Mouse (Mus musculus) heart, embryonic 11.5 days (tissue): Measurements from ENCODE around the gene C1d. TPM values are rescaled to one million over a fixed set of nuclear protein-coding genes. Genes with fewer than 3 reads are reported as not detected.

ENCODE experiments used
- ATAC-seq: fragments of 200-750 bp; cut with Nextera tagmentation; replicated peaks from 2 replicates; pipeline ENCODE4 v1.8.0; 2017; ENCODE audit warnings: moderate library complexity; ENCODE audit not compliant: insufficient number of reproducible peaks, low FRiP score, low TSS enrichment
- H3K27ac ChIP-seq: fragments of 300-500 bp; sonication (generic); 2 replicates; pipeline ENCODE4 v1.5.1; 2014; ENCODE audit warnings: mild to moderate bottlenecking, low read depth, low read length
- H3K27me3 ChIP-seq: fragments of 300-500 bp; sonication (generic); 2 replicates; pipeline ENCODE4 v1.6.1; 2014; ENCODE audit warnings: mild to moderate bottlenecking, low read length, mixed read lengths; ENCODE audit not compliant: control insufficient read depth, insufficient read depth
- H3K36me3 ChIP-seq: fragments of 300-500 bp; sonication (generic); 2 replicates; pipeline ENCODE4 v1.6.1; 2014; ENCODE audit warnings: mild to moderate bottlenecking, low read length, moderate library complexity, mixed read lengths; ENCODE audit not compliant: control insufficient read depth, insufficient read depth
- H3K4me1 ChIP-seq: fragments of 300-500 bp; sonication (generic); 2 replicates; pipeline ENCODE4 v1.6.1; 2014; ENCODE audit warnings: low read length; ENCODE audit not compliant: control insufficient read depth, insufficient read depth
- H3K4me2 ChIP-seq: fragments of 300-500 bp; sonication (generic); 2 replicates; pipeline ENCODE4 v1.6.1; 2014; ENCODE audit warnings: mild to moderate bottlenecking, moderate library complexity
- H3K4me3 ChIP-seq: fragments of 300-500 bp; sonication (generic); 2 replicates; pipeline ENCODE4 v1.5.1; 2014; ENCODE audit warnings: low read depth, low read length
- H3K9ac ChIP-seq: fragments of 300-500 bp; sonication (generic); 2 replicates; pipeline ENCODE4 v1.6.1; 2014; ENCODE audit warnings: mild to moderate bottlenecking, low read depth, low read length, moderate library complexity
- H3K9me3 ChIP-seq: fragments of 300-500 bp; sonication (generic); replicated peaks from 2 replicates; pipeline ENCODE4 v1.6.1; 2016; ENCODE audit warnings: low read length; ENCODE audit not compliant: control insufficient read depth
- WGBS: fragments of 180-500 bp; shearing (Covaris S2); extraction: QIAGEN DNeasy Blood & Tissue Kit; methylation state at CpG from one replicate; pipeline ENCODE4 v1.1.7; 2014; ENCODE audit not compliant: insufficient replicate concordance; 5-methylcytosine and 5-hydroxymethylcytosine counted together
- polyA plus RNA-seq: library from polyadenylated mRNA; unstranded; fragments of >200 nt; fragmentation: Nextera tagmentation; extraction: Ambion mirVana; gene quantifications from 2 replicates; pipeline ENCODE4 v1.2.1, GENCODE M21; 2014

C1d gene
- polyA plus RNA-seq, result 74.3 and 83.7 TPM in 2 replicates

DNA sequence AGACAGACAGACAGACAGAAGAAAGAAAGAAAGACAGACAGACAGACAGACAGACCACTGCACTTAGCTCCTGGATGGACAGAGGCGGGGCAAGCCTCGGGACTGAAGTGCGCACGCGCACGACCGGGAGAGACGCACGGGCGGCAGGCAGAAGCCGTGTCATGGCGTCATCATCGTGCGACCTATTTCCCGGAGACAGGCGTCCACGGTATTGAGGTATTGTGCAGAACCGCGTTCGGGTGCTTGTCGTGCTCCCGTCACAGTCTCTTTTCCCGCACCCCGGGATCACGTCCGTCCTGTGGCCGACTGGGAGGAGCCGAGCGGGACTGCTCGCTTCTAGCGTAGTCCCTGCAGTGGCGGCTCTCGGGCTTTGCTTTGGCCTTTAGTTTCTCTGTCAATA is at the start of gene C1d:
Gene C1d, plus strand, starts transcription at position 137 of the 400 bp plus-strand sequence.
- Histone ChIP-seq H3K27ac (peak within 1 kb of the TSS; percentile 92), H3K4me2 (peak within 1 kb of the TSS; percentile 75), H3K4me1 (peaks cover 4% of the 10 kb centered on the region; the same call in 1 of the 2 replicates), H3K9ac (peak within 1 kb of the TSS; percentile 99), H3K4me3 (peak within 1 kb of the TSS; percentile 90), H3K27me3 (no peaks in the 10 kb centered on the region), H3K36me3 (no peaks in the 10 kb centered on the region), H3K9me3 (no peaks in the 10 kb centered on the region)
- under 1% methylated on average over 33 of the region's 33 CpGs for WGBS
- peak; percentile 88 for ATAC-seq

DNA sequence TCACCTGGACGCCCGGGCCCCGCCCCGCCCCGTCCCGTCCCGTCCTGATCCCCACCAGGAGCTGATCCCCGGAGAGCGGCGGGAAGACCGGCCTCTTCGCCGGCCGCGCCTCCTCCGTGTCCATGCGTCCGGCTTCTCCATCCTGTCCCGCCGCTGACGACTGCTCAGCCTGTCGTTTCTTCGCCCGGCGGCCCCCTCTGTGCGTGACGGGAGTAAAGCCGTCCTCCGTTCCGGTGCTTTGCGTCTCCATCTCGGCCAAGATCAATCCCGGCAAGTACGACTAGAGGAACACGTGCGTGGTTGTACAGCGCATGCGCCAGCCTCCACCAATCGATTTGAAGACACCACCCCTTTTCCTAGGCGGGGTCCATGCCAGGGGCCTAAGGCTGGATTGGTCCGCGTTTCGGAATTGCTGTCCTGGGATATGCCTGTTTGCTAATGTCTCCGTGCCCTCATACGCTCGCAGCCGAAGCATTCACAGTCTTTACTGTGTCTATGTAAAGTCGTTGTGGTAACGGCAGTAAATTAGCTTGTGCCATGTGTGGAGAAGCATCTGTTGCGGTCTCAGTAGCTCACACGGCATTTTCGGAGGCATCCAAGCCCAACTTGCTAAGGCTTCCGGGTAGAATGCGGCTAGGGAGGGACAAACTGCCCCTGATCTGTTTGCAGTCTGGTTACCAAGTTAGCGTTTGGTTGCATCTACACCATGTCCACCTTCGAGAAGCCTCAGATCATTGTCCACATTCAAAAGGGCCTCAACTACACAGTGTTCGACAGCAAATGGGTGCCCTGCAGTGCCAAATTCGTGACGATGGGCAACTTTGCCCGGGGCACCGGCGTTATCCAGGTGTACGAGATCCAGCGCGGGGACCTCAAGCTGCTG is 45.9 kb upstream of the C1d start, which contains the start of gene Pno1:
Gene Pno1, minus strand, starts transcription at position 311 of the 883 bp plus-strand sequence.
- peak; percentile 98 for ATAC-seq
- peak within 1 kb of the TSS; percentile 87 for H3K9ac ChIP-seq
- WGBS, result under 1% methylated on average over 65 of the region's 65 CpGs

DNA sequence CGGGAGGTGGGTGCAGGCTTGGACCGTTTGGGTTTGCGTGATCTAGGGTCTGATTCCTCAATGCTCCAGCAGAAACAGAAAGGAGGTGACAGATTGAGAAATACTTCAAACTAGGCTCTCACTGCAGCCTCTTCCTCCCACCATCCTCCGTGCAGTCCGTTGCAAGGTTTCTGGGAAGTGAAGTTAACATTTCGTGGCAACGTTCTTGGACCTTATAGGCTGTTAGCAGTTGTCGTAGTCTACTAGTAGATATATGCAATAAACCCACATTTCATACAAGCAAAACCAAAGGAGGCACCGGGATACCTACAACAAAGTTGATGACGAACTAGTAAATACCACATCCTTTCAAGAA is 45.3 kb upstream of the C1d start:
- H3K36me3 ChIP-seq, result peaks cover 4% of the 10 kb centered on the region
- H3K4me1 ChIP-seq, result peaks cover 11% of the 10 kb centered on the region
- ATAC-seq, result no peak; the same call in 1 of the 2 replicates
- H3K9me3 ChIP-seq, result no peaks in the 10 kb centered on the region
- peak overlapping the region; percentile 90 for H3K4me3 ChIP-seq
- H3K4me2 ChIP-seq, result peak overlapping the region; percentile 69
- peak overlapping the region; percentile 87 for H3K9ac ChIP-seq
- WGBS, result 2% methylated on average over 10 of the region's 10 CpGs
- H3K27ac ChIP-seq, result 0 out of 2 replicates have a peak overlapping the region, but pooled peaks have one; percentile 69
- no peaks in the 10 kb centered on the region for H3K27me3 ChIP-seq

More for the DNA sequence above, 45.9 kb upstream of the C1d start, which contains the start of gene Pno1:
- Histone ChIP-seq H3K27ac (peak within 1 kb of the TSS; percentile 69), H3K27me3 (no peaks in the 10 kb centered on the region), H3K4me1 (peaks cover 11% of the 10 kb centered on the region), H3K4me2 (peak within 1 kb of the TSS; percentile 69), H3K9me3 (no peaks in the 10 kb centered on the region), H3K4me3 (peak within 1 kb of the TSS; percentile 90), H3K36me3 (peaks cover 4% of the 10 kb centered on the region)

DNA sequence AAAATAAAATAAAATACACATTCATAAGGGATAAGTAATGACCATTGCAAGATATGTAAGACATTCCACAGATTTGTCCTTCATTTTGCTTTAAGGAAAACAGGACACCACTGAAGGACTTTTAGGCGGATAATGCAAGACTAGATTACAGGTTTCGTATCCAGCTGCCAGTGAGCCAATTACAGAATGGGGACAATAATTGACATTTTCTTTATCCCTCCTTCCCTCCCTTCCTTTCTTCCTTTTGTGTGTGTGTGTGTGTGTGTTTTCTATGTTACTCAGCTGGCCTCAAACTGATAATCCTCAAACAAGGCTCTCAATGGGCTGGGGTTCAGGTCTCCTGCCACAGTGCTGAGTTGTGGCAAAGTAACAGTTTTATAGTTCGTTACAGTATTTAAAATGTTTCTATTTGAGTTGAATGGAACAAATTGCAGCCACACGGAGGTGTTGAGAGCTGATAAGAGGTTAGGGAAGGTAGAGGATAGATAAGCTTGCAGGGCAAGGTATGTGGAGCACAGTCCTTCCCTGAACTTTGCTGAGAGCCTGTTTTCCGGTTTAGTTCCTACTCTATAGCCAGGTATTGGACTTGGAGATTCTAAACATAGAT is 44.4 kb upstream of the C1d start:
- Histone ChIP-seq H3K4me2 (peak overlapping the region; percentile 69), H3K9me3 (no peaks in the 10 kb centered on the region), H3K4me1 (peaks cover 11% of the 10 kb centered on the region), H3K36me3 (peaks cover 2% of the 10 kb centered on the region), H3K9ac (peak overlapping the region; percentile 87; the same call in 1 of the 2 replicates), H3K27me3 (no peaks in the 10 kb centered on the region), H3K4me3 (peak overlapping the region; percentile 90; the same call in 1 of the 2 replicates), H3K27ac (no peak overlapping the region)
- no peak for ATAC-seq
- 46% methylated on average over 5 of the region's 5 CpGs for WGBS

DNA sequence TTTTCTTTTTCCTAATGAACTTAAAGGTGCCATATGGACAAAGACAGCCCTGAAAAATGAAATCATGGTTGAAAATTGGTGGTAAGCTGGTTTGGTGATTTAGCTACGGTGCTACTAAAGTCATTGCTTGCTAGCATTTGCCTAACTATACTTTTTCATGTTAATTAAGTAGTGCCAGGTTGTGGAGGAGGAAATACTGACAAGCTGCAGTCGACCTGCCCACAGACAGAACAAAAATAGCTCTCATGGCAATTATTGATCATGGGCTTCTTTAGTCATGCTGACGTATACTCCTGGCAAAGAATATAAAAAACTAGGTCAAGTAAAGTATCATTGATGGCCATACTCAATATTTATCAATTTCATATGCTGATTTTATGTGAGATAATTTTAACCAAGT is 41.9 kb upstream of the C1d start:
- H3K9ac ChIP-seq, result no peak overlapping the region
- no peak overlapping the region for H3K27ac ChIP-seq
- peaks cover 9% of the 10 kb centered on the region for H3K4me1 ChIP-seq
- no peak overlapping the region for H3K4me2 ChIP-seq
- H3K36me3 ChIP-seq, result no peaks in the 10 kb centered on the region
- no peak overlapping the region for H3K4me3 ChIP-seq
- 85% methylated on average over 3 of the region's 3 CpGs for WGBS
- no peaks in the 10 kb centered on the region for H3K27me3 ChIP-seq
- H3K9me3 ChIP-seq, result no peaks in the 10 kb centered on the region
- ATAC-seq, result no peak

DNA sequence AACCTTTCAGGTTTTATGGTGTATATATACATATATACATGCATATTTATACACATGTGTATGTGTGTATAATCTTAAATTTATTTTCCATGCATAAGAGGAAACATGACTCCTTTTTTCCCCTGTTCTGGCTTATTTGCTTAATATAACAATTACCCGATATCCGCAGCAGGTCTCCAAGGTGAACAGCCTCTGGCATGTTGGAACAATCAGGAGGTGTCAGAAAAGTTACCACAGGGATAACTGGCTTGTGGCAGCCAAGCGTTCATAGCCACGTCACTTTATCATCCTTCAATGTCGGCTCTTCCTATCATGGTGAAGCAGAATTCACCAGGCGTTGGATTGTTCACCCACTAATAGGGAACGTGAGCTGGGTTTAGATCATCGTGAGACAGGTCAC is 36.3 kb upstream of the C1d start:
- Histone ChIP-seq H3K4me2 (no peak overlapping the region), H3K36me3 (no peaks in the 10 kb centered on the region), H3K4me3 (no peak overlapping the region), H3K27ac (no peak overlapping the region), H3K9me3 (no peaks in the 10 kb centered on the region), H3K4me1 (no peaks in the 10 kb centered on the region), H3K9ac (no peak overlapping the region), H3K27me3 (no peaks in the 10 kb centered on the region)
- WGBS, result 95% methylated on average over 8 of the region's 8 CpGs
- ATAC-seq, result no peak

DNA sequence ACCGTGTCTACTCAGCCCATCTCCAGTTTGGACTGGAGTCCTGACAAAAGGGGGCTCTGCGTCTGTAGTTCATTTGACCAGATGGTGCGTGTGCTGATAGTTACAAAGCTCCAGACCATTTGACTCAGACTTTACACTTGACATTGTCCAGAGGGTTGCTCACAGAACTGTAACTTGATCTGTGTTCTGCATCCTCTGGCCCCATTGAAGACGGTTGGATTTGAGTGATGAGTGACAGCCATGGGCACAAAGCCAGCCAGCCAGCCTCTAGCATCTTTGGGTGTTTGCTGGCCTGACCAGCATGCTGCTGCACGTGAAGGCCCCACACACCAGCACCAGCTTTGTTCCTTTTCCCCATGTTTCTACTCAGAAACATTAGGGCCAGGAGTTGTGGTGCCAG is 24.6 kb upstream of the C1d start:
- Histone ChIP-seq H3K9ac (no peak overlapping the region), H3K4me2 (peak overlapping the region; percentile 31), H3K4me3 (no peak overlapping the region), H3K9me3 (no peaks in the 10 kb centered on the region), H3K36me3 (no peaks in the 10 kb centered on the region; the same call in none of the 2 replicates), H3K27me3 (no peaks in the 10 kb centered on the region), H3K27ac (0 out of 2 replicates have a peak overlapping the region, but pooled peaks have one; percentile 46), H3K4me1 (peaks cover 14% of the 10 kb centered on the region)
- 34% methylated on average over 5 of the region's 5 CpGs for WGBS
- peak; percentile 79 for ATAC-seq

DNA sequence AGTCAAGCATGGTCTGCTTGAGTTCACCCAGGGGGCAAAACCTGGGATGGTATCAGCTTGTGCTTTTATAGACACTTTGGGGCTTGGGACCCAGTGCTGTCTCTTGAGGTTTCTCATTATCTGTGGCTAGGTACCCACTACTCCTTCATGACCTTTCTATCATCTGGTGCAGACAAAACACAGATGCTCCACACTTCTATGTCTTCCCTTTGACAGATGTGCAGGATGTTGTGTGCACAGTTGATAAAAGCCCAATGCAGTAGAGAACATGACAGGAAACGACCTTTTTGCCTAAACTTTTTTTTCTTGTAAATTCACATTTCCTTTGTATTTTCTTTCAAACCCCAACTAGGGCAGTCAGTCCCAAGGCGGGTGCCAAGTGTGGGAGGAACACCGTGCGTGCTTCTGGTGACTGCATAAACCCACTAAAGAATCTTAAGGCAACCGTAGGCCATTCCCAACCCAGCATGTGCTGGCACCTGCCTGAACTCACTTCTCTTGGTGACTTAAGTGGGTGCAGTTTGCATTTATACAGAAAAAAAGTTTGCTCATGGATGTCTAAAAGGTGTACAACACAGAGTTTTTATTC is 20.8 kb upstream of the C1d start:
- Histone ChIP-seq H3K4me2 (no peak overlapping the region), H3K9me3 (no peaks in the 10 kb centered on the region), H3K27me3 (no peaks in the 10 kb centered on the region), H3K36me3 (no peaks in the 10 kb centered on the region; the same call in 1 of the 2 replicates), H3K4me1 (peaks cover 10% of the 10 kb centered on the region), H3K9ac (no peak overlapping the region), H3K27ac (no peak overlapping the region), H3K4me3 (no peak overlapping the region)
- 69% methylated on average over 5 of the region's 5 CpGs for WGBS
- ATAC-seq, result no peak
